Mouse (Mus musculus): ENCODE measurements around the gene Chil3. TPM values are rescaled to one million over a fixed set of nuclear protein-coding genes. Genes with fewer than 3 reads are reported as not detected.
A peak's percentile ranks its signal among the peaks of the same experiment; 100 is the strongest.

The Chil3 gene
- polyA plus RNA-seq, 1 experiment from 2014 or later = not detected

DNA sequence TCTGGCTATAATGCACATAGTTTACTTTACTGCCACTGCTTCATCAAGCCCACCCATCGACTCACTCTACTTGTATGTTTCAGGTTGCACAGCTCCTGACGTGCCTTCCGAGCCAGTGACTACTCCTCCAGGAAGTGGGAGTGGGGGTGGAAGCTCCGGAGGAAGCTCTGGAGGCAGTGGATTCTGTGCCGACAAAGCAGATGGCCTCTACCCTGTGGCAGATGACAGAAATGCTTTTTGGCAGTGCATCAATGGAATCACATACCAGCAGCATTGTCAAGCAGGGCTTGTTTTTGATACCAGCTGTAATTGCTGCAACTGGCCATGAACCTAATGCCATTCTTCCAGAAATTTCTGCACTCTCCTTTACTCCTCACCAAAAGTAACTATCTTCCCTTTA, 35.7 kb downstream of the Chil3 start:
- Histone ChIP-seq H3K9ac (no peak overlapping the region), H3K4me2 (replicated peaks) (no peak overlapping the region), H3K9me3 (peaks cover 23% of the 10 kb centered on the region), H3K4me1 (no peaks in the 10 kb centered on the region), H3K27me3 (replicated peaks) (no peaks in the 10 kb centered on the region), H3K27ac (no peak overlapping the region), H3K4me3 (no peak overlapping the region), H3K36me3 (no peaks in the 10 kb centered on the region)
- no peak for ATAC-seq (ENCODE audit: low FRiP score, low read depth)
- 81% methylated on average over 5 of the region's 5 CpGs for WGBS

DNA sequence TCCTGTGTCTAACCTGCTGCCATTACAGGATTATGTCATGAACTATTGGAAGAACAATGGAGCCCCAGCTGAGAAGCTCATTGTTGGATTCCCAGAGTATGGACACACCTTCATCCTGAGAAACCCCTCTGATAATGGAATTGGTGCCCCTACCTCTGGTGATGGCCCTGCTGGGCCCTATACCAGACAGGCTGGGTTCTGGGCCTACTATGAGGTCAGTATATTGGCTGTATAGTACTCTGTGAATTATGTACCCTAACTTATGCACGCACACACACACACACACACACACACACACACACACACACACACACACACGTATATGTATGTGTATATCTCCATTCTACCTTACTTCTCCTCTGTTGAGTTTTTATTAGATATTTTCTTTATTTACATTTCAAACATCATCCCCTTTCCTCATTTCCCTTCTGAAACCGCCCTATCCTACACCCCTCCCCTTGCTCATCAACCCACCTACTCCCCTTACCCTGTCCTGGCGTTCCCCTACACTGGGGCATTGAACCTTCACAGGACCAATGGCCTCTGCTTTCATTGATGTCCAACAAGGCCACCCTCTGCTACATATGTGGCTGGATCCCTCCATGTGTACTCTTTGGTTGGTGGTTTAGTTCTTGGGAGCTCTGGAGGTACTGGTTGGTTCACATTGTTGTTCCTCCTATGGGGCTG, 38.4 kb downstream of the Chil3 start:
- no peak overlapping the region for H3K4me3 ChIP-seq
- H3K27me3 ChIP-seq (replicated peaks) = no peaks in the 10 kb centered on the region
- ATAC-seq (ENCODE audit: low FRiP score, low read depth) = peak; percentile 30; the same call in 1 of the 2 replicates
- H3K36me3 ChIP-seq = no peaks in the 10 kb centered on the region
- H3K4me1 ChIP-seq = no peaks in the 10 kb centered on the region
- no peak overlapping the region for H3K4me2 ChIP-seq (replicated peaks)
- H3K27ac ChIP-seq = no peak overlapping the region
- no peak overlapping the region for H3K9ac ChIP-seq
- WGBS = 81% methylated on average over 4 of the region's 4 CpGs
- H3K9me3 ChIP-seq = peaks cover 28% of the 10 kb centered on the region

DNA sequence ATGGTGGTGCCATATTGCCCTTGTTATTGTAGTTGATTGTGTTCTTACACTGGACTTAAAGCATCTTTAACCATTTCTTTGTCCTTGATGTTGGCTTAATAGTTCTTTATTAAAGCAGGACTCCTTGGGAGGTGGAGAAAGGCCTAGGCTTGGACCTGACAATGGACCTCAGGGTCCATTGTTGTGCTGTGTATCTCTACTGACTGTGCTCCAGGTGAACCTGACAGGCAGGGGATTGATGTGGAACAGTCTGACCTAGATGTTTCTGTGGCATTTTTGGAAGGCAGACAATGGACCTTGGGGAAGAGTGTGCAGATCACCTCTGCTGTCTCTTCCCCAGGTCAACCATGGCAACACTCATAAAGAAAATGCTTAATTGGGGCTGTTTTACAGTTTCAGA, 40.4 kb downstream of the Chil3 start:
- Histone ChIP-seq H3K4me1 (no peaks in the 10 kb centered on the region), H3K27ac (no peak overlapping the region), H3K9me3 (peaks cover 30% of the 10 kb centered on the region), H3K4me3 (no peak overlapping the region), H3K36me3 (no peaks in the 10 kb centered on the region), H3K4me2 (replicated peaks) (no peak overlapping the region), H3K9ac (no peak overlapping the region), H3K27me3 (replicated peaks) (no peaks in the 10 kb centered on the region)
- ATAC-seq (ENCODE audit: low FRiP score, low read depth) = no peak

DNA sequence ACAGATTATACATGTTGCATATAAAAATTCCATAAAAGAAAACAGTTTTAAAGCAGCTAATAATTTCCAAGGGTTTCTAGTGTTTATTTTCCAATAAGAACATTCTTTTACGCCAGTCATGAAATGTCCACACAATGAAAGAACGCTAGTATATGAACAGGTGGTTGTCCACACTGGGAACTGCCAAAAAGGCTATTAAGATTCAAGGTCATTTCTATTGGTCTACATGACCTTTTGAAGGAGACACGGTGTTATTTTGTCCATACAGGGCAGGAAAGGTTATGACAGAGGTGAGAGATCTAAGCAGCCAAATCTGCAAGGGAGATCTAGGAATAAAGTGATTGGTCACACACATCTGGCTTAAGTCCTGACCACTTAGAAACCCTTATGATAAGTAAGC, 54.4 kb downstream of the Chil3 start, which contains the start of gene Chia1:
Gene Chia1 (plus strand): TSS at position 301 of the 400 bp plus-strand sequence.
- Histone ChIP-seq H3K9ac (no peak within 1 kb of the TSS), H3K27ac (no peak within 1 kb of the TSS), H3K27me3 (replicated peaks) (no peaks in the 10 kb centered on the region), H3K9me3 (no peaks in the 10 kb centered on the region), H3K36me3 (no peaks in the 10 kb centered on the region), H3K4me2 (replicated peaks) (no peak within 1 kb of the TSS), H3K4me3 (no peak within 1 kb of the TSS), H3K4me1 (no peaks in the 10 kb centered on the region)
- 85% methylated on average over 3 of the region's 3 CpGs for WGBS
- ATAC-seq (ENCODE audit: low FRiP score, low read depth) = no peak

Other genes starting within 250 kb of the Chil3 start
- 0.33 and 0.55 TPM in 2 replicates for gene I830077J02Rik, start 234.9 kb downstream of the Chil3 start, polyA plus RNA-seq (2016; fragmentation: Nextera tagmentation; extraction: Ambion mirVana)
- 99.3 and 102 TPM in 2 replicates for gene Wdr77, start 208.2 kb downstream of the Chil3 start, polyA plus RNA-seq (2016; fragmentation: Nextera tagmentation; extraction: Ambion mirVana)
- gene Atp5f1, start 207.5 kb downstream of the Chil3 start, polyA plus RNA-seq (2016; fragmentation: Nextera tagmentation; extraction: Ambion mirVana) = 518 and 558 TPM in 2 replicates
- gene Ovgp1, start 193.9 kb downstream of the Chil3 start, polyA plus RNA-seq (2016; fragmentation: Nextera tagmentation; extraction: Ambion mirVana) = 2.6 and 3.1 TPM in 2 replicates
- 0.22 TPM in 1 of 2 replicates, not detected in the other for gene Pifo, start 152.9 kb downstream of the Chil3 start, polyA plus RNA-seq (2016; fragmentation: Nextera tagmentation; extraction: Ambion mirVana)
- gene Chil5, start 134.8 kb downstream of the Chil3 start, polyA plus RNA-seq (2016; fragmentation: Nextera tagmentation; extraction: Ambion mirVana) = not detected in 2 replicates
- 0.38 TPM in 1 of 2 replicates, not detected in the other for gene Chia1, start 54.3 kb downstream of the Chil3 start, polyA plus RNA-seq (2016; fragmentation: Nextera tagmentation; extraction: Ambion mirVana)
- gene Chil4, start 51.9 kb upstream of the Chil3 start, polyA plus RNA-seq (2016; fragmentation: Nextera tagmentation; extraction: Ambion mirVana) = not detected in 2 replicates
- not detected in 2 replicates for gene Chil6, start 238.6 kb upstream of the Chil3 start, polyA plus RNA-seq (2016; fragmentation: Nextera tagmentation; extraction: Ambion mirVana)

Measured in neural tube, embryonic 12.5 days (tissue).